Mouse (Mus musculus) urinary bladder, postnatal 25 days (tissue): ENCODE results near the gene Khdc1b.
"Not testable (repeated sequence)": the region's sequence is repeated elsewhere in the genome, so short reads cannot be mapped to it uniquely, and the experiment has no call there.

Experiments used
- DNase-seq: peaks from one replicate; pipeline ENCODE4 v3.0.0; 2022; ENCODE audit warnings: low spot score

The Khdc1b gene

GRCm38 (mm10) chr1:21383256-21383655 is at the start of gene Khdc1b:
Khdc1b (plus strand) TSS chr1:21383556.
- DNase-seq, result no peak

- no peak for DNase-seq
These were observed 47.5 kb upstream of the Khdc1b start for GRCm38 (mm10) chr1:21335836-21336235.

GRCm38 (mm10) chr1:21340745-21341144 is 42.6 kb upstream of the Khdc1b start:
- no peak for DNase-seq

- DNase-seq, result peak; percentile 39
These were observed 39.1 kb upstream of the Khdc1b start for GRCm38 (mm10) chr1:21344253-21344652.

- DNase-seq, result not testable (repeated sequence)
These were observed 38.6 kb upstream of the Khdc1b start for GRCm38 (mm10) chr1:21344752-21345151.

GRCm38 (mm10) chr1:21349341-21349740 is 34.0 kb upstream of the Khdc1b start, which contains the start of gene Khdc1a:
Khdc1a (plus strand) TSS chr1:21349641.
- no peak for DNase-seq

- DNase-seq, result not testable (repeated sequence)
These were observed 15.3 kb upstream of the Khdc1b start, which contains the start of gene Khdc1c for GRCm38 (mm10) chr1:21368031-21368430. Khdc1c (plus strand) TSS chr1:21368331.

GRCm38 (mm10) chr1:21391138-21391671 is 7.8 kb downstream of the Khdc1b start:
- no peak for DNase-seq

GRCm38 (mm10) chr1:21402804-21403203 is 19.4 kb downstream of the Khdc1b start:
- no peak for DNase-seq

- DNase-seq, result no peak
These were observed 23.9 kb downstream of the Khdc1b start for GRCm38 (mm10) chr1:21407266-21407665.

- DNase-seq, result no peak
These were observed 28.2 kb downstream of the Khdc1b start for GRCm38 (mm10) chr1:21411331-21412196.

- DNase-seq, result no peak
These were observed 28.8 kb downstream of the Khdc1b start for GRCm38 (mm10) chr1:21412197-21412555.

- no peak for DNase-seq
These were observed 36.0 kb downstream of the Khdc1b start for GRCm38 (mm10) chr1:21419370-21419769.

- DNase-seq, result no peak
These were observed 42.3 kb downstream of the Khdc1b start for GRCm38 (mm10) chr1:21425654-21426053.

GRCm38 (mm10) chr1:21428079-21428478 is 44.7 kb downstream of the Khdc1b start:
- no peak for DNase-seq

- no peak for DNase-seq
These were observed 48.3 kb downstream of the Khdc1b start for GRCm38 (mm10) chr1:21431666-21432065.

GRCm38 (mm10) chr1:21434853-21435252 is 51.5 kb downstream of the Khdc1b start:
- DNase-seq, result no peak
